Mouse (Mus musculus) bone marrow macrophage, adult 2 months (primary cell): ENCODE measurements around the gene B3gnt3.

ENCODE experiments used
- CTCF ChIP-seq: IDR thresholded peaks from 2 replicates; pipeline ENCODE4 v1.5.1; 2012; ENCODE audit warnings: low read depth, mild to moderate bottlenecking, low read length, moderate library complexity
- POLR2A ChIP-seq: IDR thresholded peaks from 2 replicates; pipeline ENCODE4 v1.6.1; 2012; ENCODE audit warnings: mild to moderate bottlenecking, low read depth, low read length, borderline replicate concordance

DNA sequence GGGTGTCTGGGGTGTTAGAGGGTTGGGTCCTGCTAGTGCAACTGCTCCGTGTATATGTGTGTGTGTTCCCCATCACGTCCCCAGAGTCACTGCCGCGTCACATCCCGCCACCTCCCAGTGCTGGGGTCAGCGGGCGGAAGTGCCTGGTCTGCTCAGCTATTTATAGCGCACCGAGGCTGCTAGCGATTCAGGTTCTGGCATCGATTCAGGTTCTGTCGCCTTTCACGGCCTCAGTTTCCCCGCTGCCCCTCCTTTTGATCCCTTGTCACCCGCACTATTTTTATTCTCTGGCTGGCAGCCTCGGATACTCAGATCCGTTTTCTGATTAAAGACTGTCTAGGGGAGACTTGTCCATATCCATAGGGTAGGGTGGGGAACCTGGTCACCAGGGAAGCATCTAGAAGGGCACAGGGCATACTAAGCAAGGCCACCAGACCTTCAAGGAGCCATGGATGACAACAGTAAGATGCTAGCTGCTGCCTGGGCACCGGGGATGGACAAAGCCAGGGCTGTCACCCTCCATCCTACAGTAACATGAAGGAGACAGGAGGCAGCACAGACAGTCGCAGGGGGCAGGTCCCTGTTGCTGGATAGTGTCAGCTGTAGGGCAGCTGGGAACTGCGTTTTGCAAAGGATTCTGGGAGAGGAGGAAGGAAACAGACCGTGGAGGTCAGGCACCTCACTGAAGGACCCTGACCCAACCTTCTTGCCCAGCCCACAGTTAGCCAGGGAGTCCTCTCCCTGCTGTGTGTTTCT lies 33.2 kb downstream of the B3gnt3 start:
- TF ChIP-seq CTCF (no peak), POLR2A (no peak)
